Comparison of ENCODE assay signal across 20 mouse cellular contexts in genomic region chr9:7774538-7774937, GRCm38 (mm10). TPM values are rescaled to one million over a fixed set of nuclear protein-coding genes. Genes with fewer than 3 reads are reported as not detected.
DNase-seq lines count a peak whose midpoint lies in the region; ATAC-seq and TF ChIP-seq lines count a peak whose summit lies in the region.
"Had no signal": no experiment of that assay in that cellular context is flagged by ENCODE, and none has a peak within 500 bp of the region (broad histone marks: within the 10 kb centered on the region; RNA-seq: fewer than 3 reads in every experiment).

No protein-coding gene starts in this region.

- no peak for TF ChIP-seq POLR2A in bone marrow macrophage, adult 2 months (IDR thresholded peaks at IDR 0.05; ENCODE audit: borderline replicate concordance, low read depth, low read length)

- peaks cover 10% of the 10 kb centered on the region for H3K36me3 ChIP-seq in lung, embryonic 16.5 days (ENCODE audit: control insufficient read depth, insufficient read depth, low read length)
- H3K36me3 ChIP-seq in liver, postnatal 0 days (replicated peaks; ENCODE audit: insufficient read depth, low read length) = peaks cover 30% of the 10 kb centered on the region
- peaks cover 20% of the 10 kb centered on the region for H3K36me3 ChIP-seq in stomach, embryonic 15.5 days
- H3K36me3 ChIP-seq in heart, embryonic 11.5 days (ENCODE audit: control insufficient read depth, insufficient read depth, low read length) = peaks cover 14% of the 10 kb centered on the region

- TF ChIP-seq EP300 in liver, postnatal 0 days (IDR thresholded peaks at IDR 0.05; ENCODE audit: low read depth) = no peak

- H3K9me3 ChIP-seq in lung, embryonic 16.5 days (ENCODE audit: control insufficient read depth, low read length) = no peaks in the 10 kb centered on the region
- H3K9me3 ChIP-seq in liver, postnatal 0 days (ENCODE audit: low read length) = no peaks in the 10 kb centered on the region
- no peaks in the 10 kb centered on the region for H3K9me3 ChIP-seq in stomach, embryonic 15.5 days
- no peaks in the 10 kb centered on the region for H3K9me3 ChIP-seq in heart, embryonic 11.5 days (replicated peaks; ENCODE audit: control insufficient read depth, low read length)
- H3K9me3 ChIP-seq: forebrain, embryonic 12.5 days; heart, embryonic 10.5 days; limb, embryonic 12.5 days had no signal

- H3K4me1 ChIP-seq in lung, embryonic 16.5 days (replicated peaks; ENCODE audit: control insufficient read depth, insufficient read depth, low read length) = no peaks in the 10 kb centered on the region
- H3K4me1 ChIP-seq in bone marrow macrophage, adult 2 months (ENCODE audit: control insufficient read depth, insufficient read depth, low read length) = peaks cover 31% of the 10 kb centered on the region
- H3K4me1 ChIP-seq in liver, postnatal 0 days (ENCODE audit: insufficient read depth) = no peaks in the 10 kb centered on the region; the same call in 1 of the 2 replicates
- no peaks in the 10 kb centered on the region for H3K4me1 ChIP-seq in stomach, embryonic 15.5 days
- H3K4me1 ChIP-seq in heart, embryonic 11.5 days (ENCODE audit: control insufficient read depth, insufficient read depth, low read length) = peaks cover 25% of the 10 kb centered on the region
- H3K4me1 ChIP-seq: limb, embryonic 12.5 days had no signal

- ATAC-seq in lung, embryonic 16.5 days (ENCODE audit: low read depth) = peak; percentile 41; the same call in 1 of the 2 replicates
- no peak for ATAC-seq in liver, postnatal 0 days
- ATAC-seq in stomach, embryonic 15.5 days (ENCODE audit: insufficient read depth, low FRiP score, low read depth) = peak; percentile 47; the same call in 1 of the 2 replicates
- ATAC-seq in heart, embryonic 11.5 days (replicated peaks; ENCODE audit: insufficient number of reproducible peaks, low FRiP score, low TSS enrichment) = no peak
- ATAC-seq: hindbrain, postnatal 0 days had no signal

- no peak overlapping the region for H3K9ac ChIP-seq in lung, embryonic 16.5 days (ENCODE audit: low read length)
- no peak overlapping the region for H3K9ac ChIP-seq in liver, postnatal 0 days (replicated peaks)
- no peak overlapping the region for H3K9ac ChIP-seq in stomach, embryonic 15.5 days
- no peak overlapping the region for H3K9ac ChIP-seq in heart, embryonic 11.5 days (ENCODE audit: low read depth, low read length)
- H3K9ac ChIP-seq: forebrain, embryonic 12.5 days; limb, embryonic 12.5 days had no signal

- H3K27me3 ChIP-seq in lung, embryonic 16.5 days (ENCODE audit: control insufficient read depth, insufficient read depth, low read depth, low read length) = no peaks in the 10 kb centered on the region
- no peaks in the 10 kb centered on the region for H3K27me3 ChIP-seq in liver, postnatal 0 days (ENCODE audit: insufficient read depth, low read length)
- no peaks in the 10 kb centered on the region for H3K27me3 ChIP-seq in stomach, embryonic 15.5 days (replicated peaks)
- no peaks in the 10 kb centered on the region for H3K27me3 ChIP-seq in heart, embryonic 11.5 days (ENCODE audit: control insufficient read depth, insufficient read depth, low read length)
- H3K27me3 ChIP-seq: forebrain, embryonic 12.5 days; limb, embryonic 12.5 days had no signal

- H3K4me2 ChIP-seq in lung, embryonic 16.5 days (ENCODE audit: low read depth, low read length) = no peak overlapping the region
- H3K4me2 ChIP-seq in liver, postnatal 0 days (ENCODE audit: low read depth, low read length) = 0 out of 2 replicates have a peak overlapping the region, but pooled peaks have one; percentile 1
- H3K4me2 ChIP-seq in stomach, embryonic 15.5 days = no peak overlapping the region
- no peak overlapping the region for H3K4me2 ChIP-seq in heart, embryonic 11.5 days
- H3K4me2 ChIP-seq: forebrain, embryonic 12.5 days; limb, embryonic 12.5 days had no signal

- no peak overlapping the region for H3K4me3 ChIP-seq in lung, embryonic 16.5 days (ENCODE audit: low read length)
- H3K4me3 ChIP-seq in bone marrow macrophage, adult 2 months (ENCODE audit: insufficient read depth, low read length) = peak overlapping the region; percentile 35
- H3K4me3 ChIP-seq in liver, postnatal 0 days (ENCODE audit: low read depth, low read length) = no peak overlapping the region
- no peak overlapping the region for H3K4me3 ChIP-seq in stomach, embryonic 15.5 days (replicated peaks)
- no peak overlapping the region for H3K4me3 ChIP-seq in heart, embryonic 11.5 days (ENCODE audit: low read depth, low read length)
- H3K4me3 ChIP-seq: forebrain, embryonic 12.5 days; heart, embryonic 10.5 days; limb, embryonic 12.5 days had no signal

- no peak for DNase-seq in lung, adult 18-20 months
- DNase-seq in liver, postnatal 0 days = no peak
- no peak for DNase-seq in adrenal gland, postnatal 4 days (ENCODE audit: low spot score in 2 of 2)
- DNase-seq: adrenal gland, postnatal 25 days; cerebellum, postnatal 14 days; gastrocnemius, postnatal 14 days; heart, postnatal 4 days; kidney, adult 11 months; lung, postnatal 10 days; midbrain, embryonic 14.5 days; spleen, adult 18-20 months had no signal

- TF ChIP-seq CTCF in bone marrow macrophage, adult 2 months (IDR thresholded peaks at IDR 0.05; ENCODE audit: low read depth, low read length) = no peak
- no peak for TF ChIP-seq CTCF in liver, postnatal 0 days (IDR thresholded peaks at IDR 0.05; ENCODE audit: low read depth)

- WGBS in lung, embryonic 16.5 days = 57% methylated on average over 10 of the region's 10 CpGs
- 40% methylated on average over 10 of the region's 10 CpGs for WGBS in liver, postnatal 0 days (ENCODE audit: insufficient replicate concordance)
- 69% methylated on average over 10 of the region's 10 CpGs for WGBS in stomach, embryonic 15.5 days
- WGBS in heart, embryonic 11.5 days (ENCODE audit: insufficient replicate concordance) = 61% methylated on average over 10 of the region's 10 CpGs

- H3K27ac ChIP-seq in lung, embryonic 16.5 days (ENCODE audit: low read length) = no peak overlapping the region
- H3K27ac ChIP-seq in bone marrow macrophage, adult 2 months (ENCODE audit: insufficient read depth, low read depth, low read length) = peak overlapping the region; percentile 70
- H3K27ac ChIP-seq in liver, postnatal 0 days (ENCODE audit: low read depth) = no peak overlapping the region
- no peak overlapping the region for H3K27ac ChIP-seq in stomach, embryonic 15.5 days
- H3K27ac ChIP-seq in heart, embryonic 11.5 days (ENCODE audit: low read depth, low read length) = no peak overlapping the region
- H3K27ac ChIP-seq: forebrain, embryonic 12.5 days; heart, embryonic 10.5 days; hindbrain, postnatal 0 days; kidney, postnatal 0 days; limb, embryonic 12.5 days had no signal

RNA-seq across cellular contexts. Expression of gene Tmem123, which starts 10.7 kb away (rescaled TPM):
- 125 and 136 TPM in 2 replicates for polyA plus RNA-seq in lung, embryonic 16.5 days (2015; fragmentation: Nextera tagmentation; extraction: Ambion mirVana)
- 114 and 120 TPM in 2 replicates for polyA plus RNA-seq in bone marrow macrophage, adult 2 months (2012; ENCODE audit: insufficient read depth, insufficient read length, missing spikeins)
- polyA plus RNA-seq in liver, postnatal 0 days (2015; fragmentation: Nextera tagmentation; extraction: Ambion mirVana) = 27.7 and 29.2 TPM in 2 replicates
- polyA plus RNA-seq in stomach, embryonic 15.5 days (2015; fragmentation: Nextera tagmentation; extraction: Ambion mirVana) = 114 and 122 TPM in 2 replicates
- 100 to 1,000 TPM in 1 of 2 experiments, 10 to 100 TPM in 1; 94.1 to 102 TPM for total RNA-seq in adrenal gland, postnatal 4 days (2021)
- 131 and 134 TPM in 2 replicates for polyA plus RNA-seq in heart, embryonic 11.5 days (2014; fragmentation: Nextera tagmentation; extraction: Ambion mirVana)

Comparison
In these comparisons a context has a peak if more than half of its experiments do, and no peak if none do; other contexts are left out.
1. ATAC-seq: peak in lung, embryonic 16.5 days (single experiment) and stomach, embryonic 15.5 days (single experiment); none in liver, postnatal 0 days (single experiment) and heart, embryonic 11.5 days (single experiment).